Mouse (Mus musculus): ENCODE measurements around the gene Spred2.

The Spred2 gene

GRCm38 (mm10) chr11:19982779-19983178 is 58.6 kb downstream of the Spred2 start:
- no peak for DNase-seq (ENCODE audit: low spot score in 2 of 2)

- DNase-seq (ENCODE audit: low spot score in 2 of 2): no peak
Measured at GRCm38 (mm10) chr11:19983298-19983697, 59.1 kb downstream of the Spred2 start.

GRCm38 (mm10) chr11:19984029-19984428 is 59.9 kb downstream of the Spred2 start:
- no peak for DNase-seq (ENCODE audit: low spot score in 2 of 2)

- no peak for DNase-seq (ENCODE audit: low spot score in 2 of 2)
Measured at GRCm38 (mm10) chr11:19985283-19985854, 61.2 kb downstream of the Spred2 start.

- no peak for DNase-seq (ENCODE audit: low spot score in 2 of 2)
Measured at GRCm38 (mm10) chr11:19986443-19986861, 62.3 kb downstream of the Spred2 start.

GRCm38 (mm10) chr11:19986871-19987755 is 62.9 kb downstream of the Spred2 start:
- DNase-seq (ENCODE audit: low spot score in 2 of 2): peak; percentile 75 to 78

- no peak for DNase-seq (ENCODE audit: low spot score in 2 of 2)
Measured at GRCm38 (mm10) chr11:19987756-19988091, 63.5 kb downstream of the Spred2 start.

GRCm38 (mm10) chr11:19988224-19988623 is 64.0 kb downstream of the Spred2 start:
- DNase-seq (ENCODE audit: low spot score in 2 of 2): no peak

- no peak for DNase-seq (ENCODE audit: low spot score in 2 of 2)
Measured at GRCm38 (mm10) chr11:19988631-19989030, 64.5 kb downstream of the Spred2 start.

- no peak for DNase-seq (ENCODE audit: low spot score in 2 of 2)
Measured at GRCm38 (mm10) chr11:19989141-19989910, 65.2 kb downstream of the Spred2 start.

- DNase-seq (ENCODE audit: low spot score in 2 of 2): no peak
Measured at GRCm38 (mm10) chr11:19990731-19991130, 66.6 kb downstream of the Spred2 start.

GRCm38 (mm10) chr11:19991303-19991976 is 67.3 kb downstream of the Spred2 start:
- peak in 1 of 2 experiments; percentile 50 for DNase-seq (ENCODE audit: low spot score in 2 of 2)

GRCm38 (mm10) chr11:19992341-19993281 is 68.4 kb downstream of the Spred2 start:
- DNase-seq (ENCODE audit: low spot score in 2 of 2): no peak

- DNase-seq (ENCODE audit: low spot score in 2 of 2): no peak
Measured at GRCm38 (mm10) chr11:19993753-19994152, 69.6 kb downstream of the Spred2 start.

GRCm38 (mm10) chr11:19994262-19994790 is 70.2 kb downstream of the Spred2 start:
- DNase-seq (ENCODE audit: low spot score in 2 of 2): no peak

- no peak for DNase-seq (ENCODE audit: low spot score in 2 of 2)
Measured at GRCm38 (mm10) chr11:19997940-19998339, 73.8 kb downstream of the Spred2 start.

- no peak for DNase-seq (ENCODE audit: low spot score in 2 of 2)
Measured at GRCm38 (mm10) chr11:20002883-20003282, 78.7 kb downstream of the Spred2 start.

GRCm38 (mm10) chr11:20007701-20008100 is 83.5 kb downstream of the Spred2 start:
- DNase-seq (ENCODE audit: low spot score in 2 of 2): peak in 1 of 2 experiments; percentile 44

GRCm38 (mm10) chr11:20011210-20011978 is 87.2 kb downstream of the Spred2 start:
- DNase-seq (ENCODE audit: low spot score in 2 of 2): no peak

GRCm38 (mm10) chr11:20013366-20013765 is 89.2 kb downstream of the Spred2 start:
- DNase-seq (ENCODE audit: low spot score in 2 of 2): no peak
